Mouse (Mus musculus): ENCODE data around the gene Dnm3.

GRCm38 (mm10) chr1:162358036-162358435, 119.8 kb downstream of the Dnm3 start:
- TF ChIP-seq CTCF (IDR thresholded peaks at IDR 0.05; ENCODE audit: extremely low read depth, insufficient read length, insufficient replicate concordance, low read depth, low read length) (peak; percentile 50; the same call in 1 of the 2 replicates), POLR2A (IDR thresholded peaks at IDR 0.05; ENCODE audit: low read depth, low read length) (no peak)

Measured in small intestine, adult 2 months (tissue).